Mouse (Mus musculus) forebrain, embryonic 15.5 days (tissue): ENCODE measurements at regions not wholly inside any gene's neighbourhood (a gene's known extent, or its start where the extent isn't known, plus 50 kb on each side); places are given as distances from the start of the nearest gene placed in this dataset.

Experiments
- ATAC-seq: fragments of 200-750 bp; cut with Nextera tagmentation; replicated peaks from 2 replicates; pipeline ENCODE4 v1.8.0; 2017; ENCODE audit warnings: mild to moderate bottlenecking, moderate TSS enrichment, moderate library complexity
- H3K27ac ChIP-seq: fragments of 300-500 bp; sonication (generic); replicated peaks from 2 replicates; pipeline ENCODE4 v1.5.1; 2015; ENCODE audit warnings: mild to moderate bottlenecking, inconsistent platforms
- H3K27me3 ChIP-seq: fragments of 300-500 bp; sonication (generic); 2 replicates; pipeline ENCODE4 v1.6.1; 2015; ENCODE audit warnings: inconsistent platforms
- H3K36me3 ChIP-seq: fragments of 300-500 bp; sonication (generic); 2 replicates; pipeline ENCODE4 v1.6.1; 2015; ENCODE audit warnings: mild to moderate bottlenecking, inconsistent platforms
- H3K4me1 ChIP-seq: fragments of 300-500 bp; sonication (generic); 2 replicates; pipeline ENCODE4 v1.6.1; 2015; ENCODE audit warnings: inconsistent platforms
- H3K4me2 ChIP-seq: fragments of 300-500 bp; sonication (generic); replicated peaks from 2 replicates; pipeline ENCODE4 v1.6.1; 2015; ENCODE audit warnings: mild to moderate bottlenecking, inconsistent platforms
- H3K4me3 ChIP-seq: fragments of 300-500 bp; sonication (generic); 2 replicates; pipeline ENCODE4 v1.5.1; 2015; ENCODE audit warnings: mild to moderate bottlenecking, inconsistent platforms
- H3K9ac ChIP-seq: fragments of 300-500 bp; sonication (generic); replicated peaks from 2 replicates; pipeline ENCODE4 v1.6.1; 2015; ENCODE audit warnings: mild to moderate bottlenecking, inconsistent platforms
- H3K9me3 ChIP-seq: fragments of 300-500 bp; sonication (generic); 2 replicates; pipeline ENCODE4 v1.6.1; 2016; ENCODE audit warnings: inconsistent platforms
- WGBS: fragments of 180-500 bp; shearing (Covaris S2); methylation state at CpG from one replicate; pipeline ENCODE4 v1.1.7; 2015; ENCODE audit warnings: mixed read lengths; 5-methylcytosine and 5-hydroxymethylcytosine counted together

GRCm38 (mm10) chr9:12879753-12880490 is 365.7 kb downstream of the Jrkl start:
- H3K36me3 ChIP-seq, result no peaks in the 10 kb centered on the region
- no peaks in the 10 kb centered on the region for H3K9me3 ChIP-seq
- ATAC-seq, result no peak
- WGBS, result 76% methylated on average over 3 of the region's 3 CpGs
- no peaks in the 10 kb centered on the region for H3K4me1 ChIP-seq
- H3K27ac ChIP-seq, result no peak overlapping the region
- H3K4me3 ChIP-seq, result no peak overlapping the region
- no peaks in the 10 kb centered on the region for H3K27me3 ChIP-seq
- no peak overlapping the region for H3K4me2 ChIP-seq
- H3K9ac ChIP-seq, result no peak overlapping the region

- no peak for ATAC-seq
- WGBS, result 57% methylated on average over 1 of the region's 1 CpGs
- no peak overlapping the region for H3K27ac ChIP-seq
- H3K9ac ChIP-seq, result no peak overlapping the region
- H3K4me3 ChIP-seq, result no peak overlapping the region
- no peaks in the 10 kb centered on the region for H3K9me3 ChIP-seq
- H3K4me2 ChIP-seq, result no peak overlapping the region
- no peaks in the 10 kb centered on the region for H3K4me1 ChIP-seq
- H3K27me3 ChIP-seq, result no peaks in the 10 kb centered on the region
- H3K36me3 ChIP-seq, result no peaks in the 10 kb centered on the region
Observed at GRCm38 (mm10) chr9:12876496-12876895, 369.1 kb downstream of the Jrkl start.

GRCm38 (mm10) chr9:12870941-12871340 is 374.7 kb downstream of the Jrkl start:
- no peaks in the 10 kb centered on the region for H3K36me3 ChIP-seq
- H3K4me2 ChIP-seq, result no peak overlapping the region
- no peak for ATAC-seq
- H3K27ac ChIP-seq, result no peak overlapping the region
- no peaks in the 10 kb centered on the region for H3K9me3 ChIP-seq
- H3K27me3 ChIP-seq, result no peaks in the 10 kb centered on the region
- H3K4me1 ChIP-seq, result no peaks in the 10 kb centered on the region
- no peak overlapping the region for H3K4me3 ChIP-seq
- 83% methylated on average over 3 of the region's 3 CpGs for WGBS
- no peak overlapping the region for H3K9ac ChIP-seq
